Mouse (Mus musculus) bone marrow, adult 2 months (tissue): Measurements from ENCODE around the gene Dapp1.

Experiments used
- CTCF ChIP-seq: fragments of 200-500 bp; IDR thresholded peaks from 2 replicates; pipeline ENCODE4 v1.5.1; 2011; ENCODE audit warnings: low read length, control low read depth; ENCODE audit not compliant: control insufficient read depth, insufficient read depth
- POLR2A ChIP-seq: fragments of 200-500 bp; IDR thresholded peaks from 2 replicates; pipeline ENCODE4 v1.6.1; 2011; ENCODE audit warnings: low read depth, mild to moderate bottlenecking, control low read depth, low read length, borderline replicate concordance; ENCODE audit not compliant: control insufficient read depth

DNA sequence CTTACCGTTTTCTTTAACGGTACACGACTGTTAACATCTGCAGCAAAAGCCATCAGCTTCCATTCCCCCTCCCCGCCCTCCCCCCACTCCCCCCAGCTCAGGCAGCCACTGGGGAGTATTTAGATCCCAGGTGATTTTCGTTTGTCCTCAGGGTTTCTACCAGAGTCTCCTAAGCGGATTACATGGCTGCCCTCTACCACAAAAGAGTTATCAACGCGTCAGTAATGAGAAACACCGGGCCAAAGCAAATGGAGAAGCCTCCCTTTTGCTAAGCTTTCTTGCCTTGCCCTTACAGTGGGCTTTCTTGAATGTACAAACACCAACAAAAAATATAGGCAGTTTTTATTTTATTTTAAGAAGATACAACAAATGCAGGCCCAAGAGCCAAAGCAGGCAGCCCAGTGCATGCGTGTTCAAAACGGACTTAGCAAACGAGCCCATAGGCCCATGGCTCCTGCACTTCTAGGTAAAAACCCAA, 63.6 kb downstream of the Dapp1 start:
- TF ChIP-seq POLR2A = no peak
- no peak for TF ChIP-seq CTCF
